In genomic region chr13:73693333-73693732, GRCm38 (mm10) we compare ENCODE assay signal across 21 mouse cellular contexts. TPM values are rescaled to one million over a fixed set of nuclear protein-coding genes. Genes with fewer than 3 reads are reported as not detected.
"Had no signal": no experiment of that assay in that cellular context is flagged by ENCODE, and none has a peak within 500 bp of the region (broad histone marks: within the 10 kb centered on the region; RNA-seq: fewer than 3 reads in every experiment).

No protein-coding gene starts in this region.

- H3K9ac ChIP-seq: liver, embryonic 13.5 days; midbrain, embryonic 12.5 days; midbrain, embryonic 15.5 days; neural tube, embryonic 12.5 days had no signal

- H3K4me2 ChIP-seq: liver, embryonic 13.5 days; midbrain, embryonic 12.5 days; midbrain, embryonic 15.5 days; neural tube, embryonic 12.5 days had no signal

- H3K27ac ChIP-seq: kidney, postnatal 0 days; layer of hippocampus, adult 2 months; liver, embryonic 13.5 days; midbrain, embryonic 12.5 days; midbrain, embryonic 15.5 days; neural tube, embryonic 12.5 days; stomach, postnatal 0 days had no signal

- H3K9me3 ChIP-seq: liver, embryonic 13.5 days; midbrain, embryonic 12.5 days; midbrain, embryonic 15.5 days; neural tube, embryonic 12.5 days had no signal

- H3K27me3 ChIP-seq: liver, embryonic 13.5 days; midbrain, embryonic 12.5 days; midbrain, embryonic 15.5 days; neural tube, embryonic 12.5 days had no signal

- H3K4me3 ChIP-seq: layer of hippocampus, adult 2 months; liver, embryonic 13.5 days; midbrain, embryonic 12.5 days; midbrain, embryonic 15.5 days; neural tube, embryonic 12.5 days had no signal

- H3K36me3 ChIP-seq: liver, embryonic 13.5 days; midbrain, embryonic 12.5 days; midbrain, embryonic 15.5 days; neural tube, embryonic 12.5 days had no signal

- H3K4me1 ChIP-seq: midbrain, embryonic 15.5 days; neural tube, embryonic 12.5 days had no signal

- DNase-seq: kidney, adult 2 months; kidney, postnatal 25 days; layer of hippocampus, adult 9-11 months; liver, embryonic 13.5 days; lung, adult 2 months; thymus, adult 2 months; thymus, postnatal 14 days had no signal

RNA-seq across cellular contexts. Expression of gene Slc6a19, which starts 11.3 kb away (rescaled TPM):
- total RNA-seq: layer of hippocampus, adult 2 months; left cerebral cortex, adult 18-20 months had no signal
- polyA plus RNA-seq: limb, embryonic 11.5 days; limb, embryonic 14.5 days; lung, embryonic 16.5 days; stomach, embryonic 14.5 days had no signal

RNA-seq across cellular contexts. Expression of gene Slc6a18, which starts 15.5 kb away (rescaled TPM):
- total RNA-seq: layer of hippocampus, adult 2 months; layer of hippocampus, postnatal 25 days; left cerebral cortex, adult 18-20 months; left cerebral cortex, postnatal 36 days; liver, adult 2 months had no signal
- polyA plus RNA-seq: limb, embryonic 11.5 days; liver, adult 2 months; liver, embryonic 13.5 days; lung, adult 2 months; lung, embryonic 16.5 days; midbrain, embryonic 12.5 days; midbrain, embryonic 15.5 days; neural tube, embryonic 12.5 days; stomach, embryonic 14.5 days; stomach, postnatal 0 days had no signal
